Mouse (Mus musculus) gastrocnemius, adult 18-20 months (tissue): ENCODE results near the gene Arhgef10l. TPM values are rescaled to one million over a fixed set of nuclear protein-coding genes. Genes with fewer than 3 reads are reported as not detected.

Experiments used
- DNase-seq: peaks from one replicate; pipeline ENCODE4 v3.0.0; 2021; ENCODE audit warnings: low spot score
- total RNA-seq, 2 experiments: library from RNA; stranded (reverse); gene quantifications; 2 replicates each; pipeline ENCODE4 v1.2.3; 2021

Gene Arhgef10l
- total RNA-seq, 2 experiments from 2014 or later, result 53.2 to 68.6 TPM

- no peak for DNase-seq
Measured at GRCm38 (mm10) chr4:140661406-140662022, 4.3 kb downstream of the Arhgef10l start.

- DNase-seq, result peak; percentile 87
Measured at GRCm38 (mm10) chr4:140657681-140658575, 7.9 kb downstream of the Arhgef10l start.

GRCm38 (mm10) chr4:140656529-140656928, 9.3 kb downstream of the Arhgef10l start:
- DNase-seq, result no peak

- no peak for DNase-seq
Measured at GRCm38 (mm10) chr4:140654798-140655197, 11.0 kb downstream of the Arhgef10l start.

GRCm38 (mm10) chr4:140653835-140654583, 11.8 kb downstream of the Arhgef10l start:
- DNase-seq, result no peak

GRCm38 (mm10) chr4:140649731-140650130, 16.1 kb downstream of the Arhgef10l start:
- no peak for DNase-seq

GRCm38 (mm10) chr4:140649207-140649591, 16.6 kb downstream of the Arhgef10l start:
- no peak for DNase-seq

GRCm38 (mm10) chr4:140648443-140649206, 17.2 kb downstream of the Arhgef10l start:
- DNase-seq, result peak; percentile 37

- DNase-seq, result no peak
Measured at GRCm38 (mm10) chr4:140647711-140648421, 17.9 kb downstream of the Arhgef10l start.

- DNase-seq, result no peak
Measured at GRCm38 (mm10) chr4:140645638-140646037, 20.2 kb downstream of the Arhgef10l start.

- no peak for DNase-seq
Measured at GRCm38 (mm10) chr4:140644701-140645100, 21.1 kb downstream of the Arhgef10l start.

GRCm38 (mm10) chr4:140644276-140644675, 21.5 kb downstream of the Arhgef10l start:
- no peak for DNase-seq

GRCm38 (mm10) chr4:140642378-140642777, 23.4 kb downstream of the Arhgef10l start:
- DNase-seq, result no peak

GRCm38 (mm10) chr4:140641414-140641918, 24.3 kb downstream of the Arhgef10l start:
- no peak for DNase-seq

GRCm38 (mm10) chr4:140640668-140641067, 25.1 kb downstream of the Arhgef10l start:
- no peak for DNase-seq

- DNase-seq, result no peak
Measured at GRCm38 (mm10) chr4:140640242-140640523, 25.6 kb downstream of the Arhgef10l start.

GRCm38 (mm10) chr4:140639431-140640241, 26.2 kb downstream of the Arhgef10l start:
- DNase-seq, result no peak

GRCm38 (mm10) chr4:140638591-140638990, 27.2 kb downstream of the Arhgef10l start:
- DNase-seq, result no peak

GRCm38 (mm10) chr4:140637269-140637668, 28.5 kb downstream of the Arhgef10l start:
- DNase-seq, result no peak
